14 mouse cellular contexts compared by ENCODE assay signal in the genomic region with DNA sequence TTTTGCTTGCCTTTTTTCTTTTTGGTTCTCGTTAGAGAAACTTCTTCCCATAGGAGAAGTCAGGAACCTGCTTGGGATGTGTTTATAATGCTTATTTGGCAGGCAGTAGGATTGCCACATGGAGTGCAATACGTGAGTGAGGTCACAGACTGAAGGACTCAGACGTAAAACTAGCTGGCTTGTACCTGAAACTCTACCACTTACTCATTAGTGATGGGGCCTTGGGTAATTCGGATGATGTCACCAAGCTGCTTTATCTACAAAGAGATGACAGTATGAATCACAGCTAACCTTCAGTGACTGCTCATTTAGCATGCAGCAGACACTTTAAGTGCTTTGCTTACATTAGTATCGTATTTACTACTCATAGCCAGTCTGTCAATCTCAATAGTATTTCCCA. TPM values are rescaled to one million over a fixed set of nuclear protein-coding genes. Genes with fewer than 3 reads are reported as not detected.
"Had no signal": no experiment of that assay in that cellular context is flagged by ENCODE, and none has a peak within 500 bp of the region (broad histone marks: within the 10 kb centered on the region; RNA-seq: fewer than 3 reads in every experiment).

No protein-coding gene starts in this region.

- ATAC-seq: midbrain, embryonic 13.5 days had no signal

- DNase-seq: kidney, postnatal 14 days; liver, embryonic 13.5 days; lung, adult 18-20 months; thymus, adult 18-20 months; thymus, postnatal 14 days had no signal

RNA-seq across cellular contexts. Expression of a gene that starts 16.2 kb away (rescaled TPM):
- total RNA-seq: layer of hippocampus, postnatal 25 days; left cerebral cortex, adult 2 months; left cerebral cortex, postnatal 25 days; midbrain, postnatal 0 days; neutrophil, adult 5-6 weeks had no signal
- polyA plus RNA-seq: lung, embryonic 16.5 days; midbrain, embryonic 13.5 days; neural tube, embryonic 12.5 days; stomach, embryonic 14.5 days had no signal

RNA-seq across cellular contexts. Expression of a gene that starts 42.0 kb away (rescaled TPM):
- total RNA-seq: neutrophil, adult 5-6 weeks had no signal
